Mouse (Mus musculus) embryonic facial prominence, embryonic 12.5 days (tissue): ENCODE measurements around the gene Smg1. TPM values are rescaled to one million over a fixed set of nuclear protein-coding genes. Genes with fewer than 3 reads are reported as not detected.
A peak's percentile ranks its signal among the peaks of the same experiment; 100 is the strongest.

Source experiments
- ATAC-seq: fragments of 200-750 bp; cut with Nextera tagmentation; 2 replicates; pipeline ENCODE4 v1.8.0; 2017; ENCODE audit not compliant: insufficient number of reproducible peaks, insufficient read depth, low FRiP score, low TSS enrichment
- H3K27ac ChIP-seq: fragments of 300-500 bp; sonication (generic); 2 replicates; pipeline ENCODE4 v1.5.1; 2016; ENCODE audit warnings: mild to moderate bottlenecking
- H3K27me3 ChIP-seq: fragments of 300-500 bp; sonication (generic); 2 replicates; pipeline ENCODE4 v1.6.1; 2016; ENCODE audit warnings: mild to moderate bottlenecking, moderate library complexity
- H3K36me3 ChIP-seq: fragments of 300-500 bp; sonication (generic); 2 replicates; pipeline ENCODE4 v1.6.1; 2016; ENCODE audit warnings: mild to moderate bottlenecking
- H3K4me1 ChIP-seq: fragments of 300-500 bp; sonication (generic); 2 replicates; pipeline ENCODE4 v1.6.1; 2016
- H3K4me2 ChIP-seq: fragments of 300-500 bp; sonication (generic); replicated peaks from 2 replicates; pipeline ENCODE4 v1.6.1; 2016; ENCODE audit warnings: mild to moderate bottlenecking, moderate library complexity
- H3K4me3 ChIP-seq: fragments of 300-500 bp; sonication (generic); 2 replicates; pipeline ENCODE4 v1.5.1; 2016; ENCODE audit warnings: mild to moderate bottlenecking
- H3K9ac ChIP-seq: fragments of 300-500 bp; sonication (generic); 2 replicates; pipeline ENCODE4 v1.6.1; 2016; ENCODE audit warnings: mild to moderate bottlenecking, moderate library complexity
- H3K9me3 ChIP-seq: fragments of 300-500 bp; sonication (generic); 2 replicates; pipeline ENCODE4 v1.6.1; 2016; ENCODE audit warnings: mild to moderate bottlenecking, moderate library complexity
- WGBS: fragments of 180-500 bp; shearing (Covaris S2); methylation state at CpG from one replicate; pipeline ENCODE4 v1.1.7; 2016; 5-methylcytosine and 5-hydroxymethylcytosine counted together
- polyA plus RNA-seq: library from polyadenylated mRNA; unstranded; fragments of >200 nt; fragmentation: Nextera tagmentation; extraction: Ambion mirVana; gene quantifications from 2 replicates; pipeline ENCODE4 v1.2.1, GENCODE M21; 2016

Gene Smg1
- 26.6 and 27.0 TPM in 2 replicates for polyA plus RNA-seq

- 2% methylated on average over 72 of the region's 79 CpGs for WGBS
- Histone ChIP-seq H3K4me2 (peak within 1 kb of the TSS; percentile 64), H3K27ac (peak within 1 kb of the TSS; percentile 97), H3K9ac (peak within 1 kb of the TSS; percentile 97), H3K9me3 (no peaks in the 10 kb centered on the region), H3K4me1 (peaks cover 8% of the 10 kb centered on the region), H3K4me3 (peak within 1 kb of the TSS; percentile 97), H3K27me3 (no peaks in the 10 kb centered on the region), H3K36me3 (no peaks in the 10 kb centered on the region)
- ATAC-seq: peak; percentile 95
Measured at GRCm38 (mm10) chr7:118243453-118244385, at the start of gene Smg1. TSS of gene Smg1 (minus strand) at chr7:118243670.

GRCm38 (mm10) chr7:118283186-118283585 lies 39.7 kb upstream of the Smg1 start:
- Histone ChIP-seq H3K27ac (no peak overlapping the region), H3K4me2 (no peak overlapping the region), H3K4me1 (no peaks in the 10 kb centered on the region), H3K9ac (no peak overlapping the region), H3K27me3 (no peaks in the 10 kb centered on the region), H3K4me3 (no peak overlapping the region), H3K9me3 (no peaks in the 10 kb centered on the region), H3K36me3 (no peaks in the 10 kb centered on the region)
- WGBS: 80% methylated on average over 2 of the region's 2 CpGs
- ATAC-seq: no peak

- Histone ChIP-seq H3K36me3 (no peaks in the 10 kb centered on the region), H3K4me2 (no peak overlapping the region), H3K4me1 (no peaks in the 10 kb centered on the region), H3K27ac (no peak overlapping the region), H3K27me3 (no peaks in the 10 kb centered on the region), H3K9ac (no peak overlapping the region), H3K4me3 (no peak overlapping the region), H3K9me3 (no peaks in the 10 kb centered on the region)
- no peak for ATAC-seq
- WGBS: 73% methylated on average over 9 of the region's 9 CpGs
Measured at GRCm38 (mm10) chr7:118282543-118282942, 39.1 kb upstream of the Smg1 start.

- Histone ChIP-seq H3K27me3 (no peaks in the 10 kb centered on the region), H3K36me3 (no peaks in the 10 kb centered on the region), H3K4me3 (no peak overlapping the region), H3K9ac (no peak overlapping the region), H3K27ac (no peak overlapping the region), H3K4me2 (no peak overlapping the region), H3K4me1 (no peaks in the 10 kb centered on the region), H3K9me3 (no peaks in the 10 kb centered on the region)
- ATAC-seq: no peak
- 58% methylated on average over 3 of the region's 3 CpGs for WGBS
Measured at GRCm38 (mm10) chr7:118279521-118279920, 36.1 kb upstream of the Smg1 start.

GRCm38 (mm10) chr7:118277335-118277910 lies 34.0 kb upstream of the Smg1 start:
- Histone ChIP-seq H3K4me3 (no peak overlapping the region), H3K27me3 (no peaks in the 10 kb centered on the region), H3K9me3 (no peaks in the 10 kb centered on the region), H3K27ac (no peak overlapping the region), H3K4me2 (no peak overlapping the region), H3K4me1 (no peaks in the 10 kb centered on the region), H3K36me3 (no peaks in the 10 kb centered on the region), H3K9ac (no peak overlapping the region)
- ATAC-seq: no peak
- WGBS: 65% methylated on average over 11 of the region's 11 CpGs

GRCm38 (mm10) chr7:118276684-118277334 lies 33.3 kb upstream of the Smg1 start:
- Histone ChIP-seq H3K27ac (no peak overlapping the region), H3K36me3 (no peaks in the 10 kb centered on the region), H3K4me3 (no peak overlapping the region), H3K4me1 (no peaks in the 10 kb centered on the region), H3K9me3 (no peaks in the 10 kb centered on the region), H3K27me3 (no peaks in the 10 kb centered on the region), H3K9ac (no peak overlapping the region), H3K4me2 (no peak overlapping the region)
- WGBS: 83% methylated on average over 15 of the region's 15 CpGs
- ATAC-seq: no peak

- H3K27me3 ChIP-seq: no peaks in the 10 kb centered on the region
- H3K4me3 ChIP-seq: no peak overlapping the region
- H3K36me3 ChIP-seq: no peaks in the 10 kb centered on the region
- no peaks in the 10 kb centered on the region for H3K4me1 ChIP-seq
- 78% methylated on average over 6 of the region's 6 CpGs for WGBS
- no peak overlapping the region for H3K27ac ChIP-seq
- ATAC-seq: no peak
- no peak overlapping the region for H3K9ac ChIP-seq
- no peak overlapping the region for H3K4me2 ChIP-seq
- no peaks in the 10 kb centered on the region for H3K9me3 ChIP-seq
Measured at GRCm38 (mm10) chr7:118275265-118275664, 31.8 kb upstream of the Smg1 start.

- ATAC-seq: no peak
Measured at GRCm38 (mm10) chr7:118274851-118275250, 31.4 kb upstream of the Smg1 start.

GRCm38 (mm10) chr7:118274169-118274568 lies 30.7 kb upstream of the Smg1 start:
- H3K9ac ChIP-seq: no peak overlapping the region
- no peak overlapping the region for H3K4me2 ChIP-seq
- 88% methylated on average over 7 of the region's 7 CpGs for WGBS
- no peaks in the 10 kb centered on the region for H3K36me3 ChIP-seq
- no peak overlapping the region for H3K27ac ChIP-seq
- no peaks in the 10 kb centered on the region for H3K4me1 ChIP-seq
- ATAC-seq: no peak
- no peaks in the 10 kb centered on the region for H3K9me3 ChIP-seq
- no peak overlapping the region for H3K4me3 ChIP-seq
- no peaks in the 10 kb centered on the region for H3K27me3 ChIP-seq

More at GRCm38 (mm10) chr7:118274851-118275250, 31.4 kb upstream of the Smg1 start:
- H3K4me1 ChIP-seq: no peaks in the 10 kb centered on the region
- 87% methylated on average over 5 of the region's 5 CpGs for whole genome bisulfite sequencing
- no peak overlapping the region for H3K27ac ChIP-seq
- no peaks in the 10 kb centered on the region for H3K27me3 ChIP-seq
- no peaks in the 10 kb centered on the region for H3K36me3 ChIP-seq
- no peak overlapping the region for H3K4me2 ChIP-seq
- no peaks in the 10 kb centered on the region for H3K9me3 ChIP-seq
- no peak overlapping the region for H3K4me3 ChIP-seq
- H3K9ac ChIP-seq: no peak overlapping the region

- Histone ChIP-seq H3K27me3 (no peaks in the 10 kb centered on the region), H3K4me2 (no peak overlapping the region), H3K4me3 (no peak overlapping the region), H3K9me3 (no peaks in the 10 kb centered on the region), H3K36me3 (no peaks in the 10 kb centered on the region), H3K27ac (no peak overlapping the region), H3K9ac (no peak overlapping the region), H3K4me1 (no peaks in the 10 kb centered on the region)
- WGBS: 91% methylated on average over 6 of the region's 6 CpGs
- no peak for ATAC-seq
Measured at GRCm38 (mm10) chr7:118266099-118266498, 22.6 kb upstream of the Smg1 start.

- H3K9me3 ChIP-seq: no peaks in the 10 kb centered on the region
- no peak overlapping the region for H3K4me3 ChIP-seq
- H3K27ac ChIP-seq: no peak overlapping the region
- 71% methylated on average over 1 of the region's 1 CpGs for WGBS
- H3K36me3 ChIP-seq: no peaks in the 10 kb centered on the region
- ATAC-seq: no peak
- no peak overlapping the region for H3K9ac ChIP-seq
- H3K27me3 ChIP-seq: no peaks in the 10 kb centered on the region
- H3K4me2 ChIP-seq: no peak overlapping the region
- no peaks in the 10 kb centered on the region for H3K4me1 ChIP-seq
Measured at GRCm38 (mm10) chr7:118263606-118264005, 20.1 kb upstream of the Smg1 start.

- H3K9ac ChIP-seq: no peak overlapping the region
- no peak overlapping the region for H3K4me3 ChIP-seq
- H3K36me3 ChIP-seq: no peaks in the 10 kb centered on the region
- 66% methylated on average over 5 of the region's 5 CpGs for WGBS
- H3K27ac ChIP-seq: no peak overlapping the region
- no peaks in the 10 kb centered on the region for H3K4me1 ChIP-seq
- no peak overlapping the region for H3K4me2 ChIP-seq
- no peaks in the 10 kb centered on the region for H3K27me3 ChIP-seq
- H3K9me3 ChIP-seq: no peaks in the 10 kb centered on the region
- no peak for ATAC-seq
Measured at GRCm38 (mm10) chr7:118262409-118262808, 18.9 kb upstream of the Smg1 start.
